Mouse (Mus musculus): Measurements from ENCODE around the gene Rnf186.

- TF ChIP-seq CTCF (IDR thresholded peaks at IDR 0.05; ENCODE audit: low read depth), result no peak
- TF ChIP-seq EP300 (optimal IDR thresholded peaks at IDR 0.05), result no peak
Measured at GRCm38 (mm10) chr4:139005214-139005613, 38.3 kb downstream of the Rnf186 start.

Measured in stomach, postnatal 0 days (tissue).